Mouse (Mus musculus) thymus, adult 2 months (tissue): ENCODE results near the gene Cc2d2b.

Experiments
- CTCF ChIP-seq: fragments of 200-500 bp; IDR thresholded peaks from 2 replicates; pipeline ENCODE4 v1.5.1; 2012; ENCODE audit warnings: mild to moderate bottlenecking, control low read depth, low read length, moderate library complexity, borderline replicate concordance; ENCODE audit not compliant: control insufficient read depth, poor library complexity, insufficient read depth; ENCODE audit errors: extremely low read depth
- POLR2A ChIP-seq: fragments of 200-500 bp; IDR thresholded peaks from 2 replicates; pipeline ENCODE4 v1.6.1; 2012; ENCODE audit warnings: mild to moderate bottlenecking, low read length, control low read depth, moderate library complexity; ENCODE audit not compliant: control insufficient read depth, poor library complexity, insufficient read depth; ENCODE audit errors: extremely low read depth

- TF ChIP-seq POLR2A, result no peak
- TF ChIP-seq CTCF, result no peak
These were observed 61.3 kb downstream of the Cc2d2b start for GRCm38 (mm10) chr19:40809858-40810257.
